Mouse (Mus musculus) layer of hippocampus, adult 2 months (tissue): ENCODE results near the gene Lin9. TPM values are rescaled to one million over a fixed set of nuclear protein-coding genes. Genes with fewer than 3 reads are reported as not detected.

ENCODE experiments used
- DNase-seq, 2 experiments: peaks; one replicate each; pipeline ENCODE4 v3.0.0; 2022; ENCODE audit warnings: low spot score in 2 of 2
- H3K27ac ChIP-seq: fragments of 200-600 bp; 2 replicates; pipeline ENCODE4 v1.8.1; 2022
- H3K4me3 ChIP-seq: fragments of 200-600 bp; 2 replicates; pipeline ENCODE4 v1.8.1; 2022; ENCODE audit warnings: mild to moderate bottlenecking
- CTCF ChIP-seq: fragments of 200-600 bp; conservative IDR thresholded peaks from 2 replicates; pipeline ENCODE4 v1.8.1; 2022; ENCODE audit warnings: antibody characterized with exemption, mild to moderate bottlenecking, moderate library complexity
- total RNA-seq, 2 experiments: library from RNA; stranded (reverse); gene quantifications; 2 replicates each; pipeline ENCODE4 v1.2.3; 2021

The Lin9 gene
- total RNA-seq, 2 experiments from 2014 or later: 4.7 to 4.8 TPM

DNA sequence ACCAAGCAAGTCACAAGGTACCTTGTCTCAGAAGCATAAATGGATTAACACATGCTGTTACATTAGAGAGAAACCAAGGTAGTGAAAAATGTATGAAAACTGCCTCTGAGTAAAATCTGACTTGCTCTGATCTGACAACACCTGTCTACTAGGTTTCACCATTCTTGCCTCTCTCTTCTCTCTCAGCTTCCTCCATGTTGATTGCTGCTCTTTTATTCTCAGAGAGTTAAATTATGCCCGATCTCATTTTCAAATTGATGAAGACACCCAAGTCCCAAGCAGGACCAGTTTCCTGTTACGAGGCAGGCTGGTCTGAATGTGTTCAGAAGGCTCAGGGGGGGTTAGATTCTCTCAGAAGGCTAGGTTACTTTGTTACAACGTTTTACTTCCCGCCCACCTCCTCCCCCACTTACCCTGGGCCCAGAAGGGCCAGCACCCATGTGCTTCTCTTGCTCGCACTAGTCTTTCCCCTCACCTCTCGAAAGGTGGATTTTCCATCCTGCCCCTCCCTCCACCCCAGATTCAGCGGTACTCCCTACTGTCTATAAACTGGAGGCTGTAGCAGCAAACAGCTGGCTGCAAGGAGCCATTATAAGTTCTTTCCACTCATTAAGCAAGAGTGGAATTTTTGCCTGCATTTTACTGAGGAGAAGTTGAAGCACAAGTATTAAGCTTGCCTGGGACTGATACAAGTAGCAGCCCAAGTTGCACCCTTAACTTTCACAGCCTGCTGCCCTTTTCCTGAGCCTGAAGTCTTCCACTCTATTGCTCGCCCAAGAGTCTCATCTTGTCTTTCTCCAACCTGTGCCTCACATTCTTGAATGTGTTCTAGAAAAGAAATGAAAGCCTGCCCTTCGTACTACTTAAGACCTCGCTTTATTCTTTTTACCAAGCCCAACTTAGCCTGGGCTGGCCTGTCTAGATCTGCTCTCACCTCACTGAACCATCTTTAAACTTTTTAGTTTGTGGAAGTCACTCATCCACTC, 1.2 kb upstream of the Lin9 start:
- TF ChIP-seq CTCF: no peak
- Histone ChIP-seq H3K27ac (no peak overlapping the region), H3K4me3 (peak overlapping the region; percentile 74; the same call in 1 of the 2 replicates)
- DNase-seq: no peak

DNA sequence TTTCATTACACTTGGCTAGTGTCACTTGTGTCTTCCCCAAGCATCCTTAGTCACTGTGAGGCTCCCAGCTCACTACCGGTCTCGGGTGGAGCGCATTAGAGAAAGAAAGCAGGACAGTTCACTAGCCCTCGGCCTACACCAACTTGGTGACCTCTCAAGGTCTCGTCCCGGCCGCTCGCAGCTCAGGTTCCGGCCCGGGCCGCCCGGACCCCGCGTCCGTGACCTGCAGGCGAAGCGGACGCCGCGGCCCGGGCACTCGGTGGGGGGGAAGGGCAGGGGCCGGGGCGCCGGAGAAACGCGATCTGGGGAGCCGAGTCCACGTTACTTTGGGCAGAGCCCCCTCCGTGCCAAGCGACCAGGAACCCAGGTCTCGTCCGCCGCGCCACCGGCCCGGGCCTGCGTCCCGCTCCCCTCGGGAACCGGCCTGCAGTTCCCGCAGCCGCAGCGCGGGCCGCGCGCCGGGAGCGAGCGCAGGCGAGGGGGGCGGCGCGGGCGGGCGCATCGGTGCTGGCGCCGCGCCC, 285 bp upstream of the Lin9 start:
- TF ChIP-seq CTCF: peak; percentile 41
- Histone ChIP-seq H3K27ac (peak overlapping the region; percentile 76), H3K4me3 (peak overlapping the region; percentile 74)
- DNase-seq: no peak

DNA sequence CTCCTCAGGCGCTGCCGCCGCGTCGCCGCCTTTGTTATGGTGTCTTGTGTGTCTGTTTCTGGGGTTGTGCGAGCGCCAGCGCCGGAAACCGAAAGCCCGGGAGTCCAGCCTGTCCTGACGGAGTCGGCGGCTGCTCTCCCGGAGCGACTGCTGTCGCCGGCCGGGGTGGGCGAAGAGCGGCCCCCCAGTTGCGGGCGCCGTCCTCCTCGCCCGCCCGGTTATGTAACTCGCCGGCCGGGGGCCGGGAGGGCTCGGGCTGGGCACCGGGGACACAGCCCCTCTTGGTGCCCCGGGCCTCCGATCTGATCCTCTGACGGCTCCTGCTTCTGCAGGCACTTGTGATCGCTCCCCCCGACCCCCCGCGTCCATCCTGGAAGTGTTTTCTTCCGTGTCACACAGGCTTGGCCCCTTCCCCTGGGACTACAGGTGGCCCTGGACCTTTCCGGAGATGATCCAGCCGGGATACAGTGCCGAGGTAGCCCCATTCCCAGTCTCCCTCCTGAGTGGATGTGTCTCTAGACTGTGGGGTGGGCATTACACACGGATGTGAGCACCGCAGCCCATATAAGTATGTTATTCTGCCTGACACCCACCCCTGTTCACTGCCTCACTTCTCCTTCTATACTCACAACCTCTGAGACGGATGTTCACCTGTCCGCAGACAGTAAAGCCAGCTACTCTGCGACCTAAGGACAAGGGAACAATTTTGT, 723 bp downstream of the Lin9 start:
- DNase-seq: no peak
- no peak for TF ChIP-seq CTCF
- Histone ChIP-seq H3K27ac (peak overlapping the region; percentile 84), H3K4me3 (peak overlapping the region; percentile 74)

DNA sequence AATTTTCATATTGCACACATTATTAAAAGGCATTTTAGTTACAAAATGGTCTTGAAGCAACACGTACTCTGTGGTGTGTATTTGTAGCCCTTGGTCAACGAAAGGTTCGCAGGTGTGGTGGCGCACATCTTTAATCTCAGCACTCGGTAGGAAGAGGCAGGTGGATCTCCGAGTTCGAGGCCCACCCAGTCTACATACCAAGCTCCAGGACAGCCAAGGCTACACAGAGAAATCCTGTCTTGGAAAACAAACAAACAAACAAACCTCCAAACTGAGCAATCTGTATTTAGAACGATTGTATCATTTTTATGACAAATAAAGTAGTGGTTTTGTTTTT, 1.2 kb downstream of the Lin9 start:
- TF ChIP-seq CTCF: no peak
- Histone ChIP-seq H3K4me3 (peak overlapping the region; percentile 74), H3K27ac (no peak overlapping the region)
- DNase-seq: no peak

DNA sequence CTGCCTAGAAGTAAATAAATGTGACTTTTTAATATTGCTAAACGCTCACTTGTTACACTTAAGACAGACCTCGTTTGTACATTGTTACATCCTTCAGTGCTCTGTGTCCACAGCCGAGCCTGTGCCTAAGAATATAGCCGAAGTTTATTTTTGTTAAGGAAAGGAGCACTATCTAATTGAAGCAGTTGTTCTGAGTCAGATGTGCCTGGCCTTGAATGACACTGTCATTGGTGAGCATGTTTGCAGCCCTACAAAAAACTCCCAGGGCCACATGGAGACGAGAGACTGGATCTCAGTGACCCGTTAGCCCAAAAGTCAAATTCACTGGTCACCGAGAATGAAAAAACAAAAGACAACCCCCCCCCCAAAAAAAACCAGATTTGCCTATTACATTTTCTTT, 50.3 kb downstream of the Lin9 start:
- H3K27ac ChIP-seq: no peak overlapping the region
- DNase-seq: no peak
- TF ChIP-seq CTCF: no peak

DNA sequence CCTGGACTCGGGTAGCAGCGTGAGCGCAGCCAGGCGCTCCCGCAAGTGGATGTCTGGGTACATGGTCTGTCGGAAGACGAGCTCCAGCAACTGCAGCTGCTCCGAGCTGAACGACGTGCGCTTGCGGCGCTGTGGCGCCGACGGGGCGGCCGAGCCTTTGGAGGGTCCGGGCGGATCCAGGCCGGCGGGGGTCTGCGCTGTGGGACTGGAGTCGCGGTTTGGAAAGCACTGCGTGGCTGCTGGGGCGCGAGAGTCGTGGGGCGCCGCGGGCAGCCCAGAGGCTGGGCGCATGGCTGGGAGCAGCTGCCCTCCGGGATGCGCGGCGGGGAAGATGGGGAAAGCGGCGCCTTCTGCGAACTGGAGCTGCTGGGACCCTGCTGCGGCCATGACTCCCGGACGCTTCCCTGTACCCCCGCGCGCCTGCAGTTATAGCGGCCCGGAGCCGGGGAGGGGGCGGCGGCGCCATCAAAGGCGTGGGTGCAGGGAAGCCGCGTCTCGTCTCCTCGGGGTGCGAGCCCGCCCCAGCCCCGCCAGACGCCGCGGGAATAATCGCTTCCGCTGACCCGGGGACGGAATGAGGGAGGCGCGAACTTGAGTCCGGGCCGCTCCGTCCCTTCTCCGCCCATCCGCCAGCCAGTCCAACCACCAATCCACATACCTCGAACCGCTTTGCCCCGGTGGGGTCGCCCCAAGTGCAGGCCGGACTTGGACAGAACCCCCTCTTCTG, 55.8 kb downstream of the Lin9 start, which contains the start of gene Mixl1:
Gene Mixl1, minus strand, starts transcription at position 409 of the 727 bp plus-strand sequence.
- no peak within 1 kb of the TSS for H3K27ac ChIP-seq
- DNase-seq: no peak
- no peak for TF ChIP-seq CTCF
- H3K4me3 ChIP-seq: peak within 1 kb of the TSS; percentile 28

More for the DNA sequence above, 50.3 kb downstream of the Lin9 start:
- no peak overlapping the region for H3K4me3 ChIP-seq

DNA sequence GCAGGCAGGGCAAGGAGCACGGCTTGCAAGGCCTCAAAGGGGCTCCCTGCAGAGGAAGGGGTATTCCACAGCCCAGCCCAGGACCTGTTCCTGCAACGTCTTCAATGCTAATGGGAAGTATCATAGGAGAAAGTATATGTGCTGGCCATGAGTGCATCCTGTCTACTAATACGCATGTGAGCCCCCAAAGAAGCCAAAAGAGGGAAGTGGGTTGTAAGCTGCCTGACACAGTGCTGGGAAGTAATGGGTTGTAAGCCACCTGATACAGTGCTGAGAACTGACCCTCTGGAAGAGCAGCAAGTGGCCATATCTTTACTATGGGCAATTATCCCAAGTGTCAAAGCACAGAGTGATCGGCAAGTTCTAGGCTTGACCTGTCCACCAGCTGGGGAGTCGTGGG, 57.1 kb downstream of the Lin9 start:
- DNase-seq: no peak
- Histone ChIP-seq H3K4me3 (no peak overlapping the region), H3K27ac (no peak overlapping the region)
- no peak for TF ChIP-seq CTCF

DNA sequence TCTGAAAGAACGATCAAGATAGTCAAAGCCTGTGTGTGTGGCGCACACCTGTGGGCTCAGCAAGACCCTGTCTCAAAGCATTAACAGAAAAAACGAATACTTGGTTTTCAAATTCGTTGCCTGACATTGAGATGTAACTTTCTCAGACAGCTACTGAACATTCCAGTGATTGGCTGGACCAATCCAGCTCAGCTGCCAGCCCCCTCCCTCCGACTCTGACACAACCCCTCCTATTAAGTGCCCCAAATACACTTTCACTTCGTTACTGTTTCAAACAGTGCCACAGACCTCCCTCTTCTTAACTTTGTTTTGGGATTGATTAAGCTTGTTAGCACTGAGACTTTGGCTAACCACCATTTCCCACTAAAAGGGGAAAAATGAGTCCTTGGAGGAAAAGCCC, 62.5 kb downstream of the Lin9 start:
- TF ChIP-seq CTCF: no peak
- DNase-seq: no peak
- no peak overlapping the region for H3K27ac ChIP-seq
- no peak overlapping the region for H3K4me3 ChIP-seq

DNA sequence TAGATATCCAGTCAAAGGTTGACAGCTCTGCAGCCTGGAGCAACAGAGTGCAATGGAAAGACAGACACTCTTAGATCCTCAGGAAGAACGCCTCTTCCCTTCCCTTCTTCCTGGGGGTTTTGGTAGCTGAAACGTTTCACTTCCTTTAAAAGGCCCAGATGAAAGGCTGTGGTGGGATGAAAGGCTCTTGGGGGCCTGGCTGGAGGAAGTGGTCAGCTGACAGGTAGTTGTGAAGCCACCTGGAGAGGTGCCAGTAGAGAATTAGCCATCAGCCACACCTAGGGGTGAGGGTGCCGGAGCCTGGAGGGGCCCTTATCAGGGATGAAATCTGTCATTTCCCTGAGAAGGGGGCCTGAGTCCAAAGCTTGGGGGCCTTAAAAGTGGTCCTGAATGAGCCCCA, 66.4 kb downstream of the Lin9 start:
- no peak for TF ChIP-seq CTCF
- Histone ChIP-seq H3K27ac (no peak overlapping the region), H3K4me3 (no peak overlapping the region)
- no peak for DNase-seq

DNA sequence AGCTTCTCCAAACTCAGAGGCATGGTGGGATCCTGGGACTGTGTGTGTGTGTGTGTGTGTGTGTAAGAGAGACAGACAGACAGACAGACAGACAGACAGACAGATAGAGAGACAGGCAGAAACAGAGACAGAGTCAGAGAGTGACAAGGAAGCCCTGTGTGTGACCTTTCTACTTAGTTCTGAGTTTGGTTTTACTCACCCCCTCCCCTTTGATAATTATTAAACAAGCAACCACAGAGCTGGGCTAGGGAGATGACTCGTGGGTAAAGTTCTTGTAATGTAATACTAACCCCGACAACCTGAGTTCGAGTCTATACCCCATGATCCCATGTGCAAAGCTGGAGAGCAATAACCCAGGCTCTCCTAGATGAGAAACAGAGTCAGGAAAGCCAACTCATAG, 66.9 kb downstream of the Lin9 start:
- no peak for DNase-seq
- no peak for TF ChIP-seq CTCF
- Histone ChIP-seq H3K4me3 (no peak overlapping the region), H3K27ac (no peak overlapping the region)

DNA sequence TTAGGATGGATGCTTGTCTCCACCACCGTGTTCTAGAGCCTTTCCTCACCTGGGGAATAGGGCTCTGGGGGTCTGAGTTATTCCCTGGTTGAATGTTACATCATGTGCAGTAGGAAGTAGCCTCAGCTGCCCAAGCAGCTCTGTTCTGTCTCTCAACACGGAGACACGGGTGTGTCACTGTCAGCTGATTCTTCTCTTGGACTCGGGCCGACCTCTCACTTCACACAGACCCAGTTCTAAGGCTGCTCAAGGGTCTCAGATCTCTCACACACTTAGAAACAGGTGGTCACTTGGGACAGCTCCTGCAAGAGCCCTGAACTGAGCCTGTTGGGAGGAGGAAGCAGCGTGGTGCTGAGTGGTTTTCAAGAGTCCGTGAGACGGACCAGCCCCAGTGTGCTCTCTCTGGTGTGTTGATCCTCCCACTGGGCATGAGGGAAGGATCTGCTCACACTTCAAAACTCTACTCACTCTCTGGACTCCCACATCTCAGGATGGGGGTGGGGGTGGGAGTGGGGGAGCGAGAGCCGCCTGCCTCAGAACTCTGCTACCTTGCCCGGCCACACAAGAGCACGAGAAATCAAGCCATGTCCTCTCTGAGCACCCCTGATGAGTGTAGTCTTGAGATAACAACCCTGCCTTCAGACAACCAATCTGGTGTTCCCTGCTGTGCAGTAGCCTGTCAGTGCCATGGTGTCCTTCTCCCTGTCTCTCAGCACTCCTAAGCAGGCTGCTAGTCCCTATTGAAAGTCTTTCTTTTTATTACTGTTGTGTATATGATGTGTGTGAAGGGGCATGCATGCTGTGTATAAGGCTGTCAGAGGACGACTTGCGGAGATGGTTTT, 68.2 kb downstream of the Lin9 start:
- no peak for DNase-seq
- Histone ChIP-seq H3K27ac (no peak overlapping the region), H3K4me3 (no peak overlapping the region)
- TF ChIP-seq CTCF: no peak

DNA sequence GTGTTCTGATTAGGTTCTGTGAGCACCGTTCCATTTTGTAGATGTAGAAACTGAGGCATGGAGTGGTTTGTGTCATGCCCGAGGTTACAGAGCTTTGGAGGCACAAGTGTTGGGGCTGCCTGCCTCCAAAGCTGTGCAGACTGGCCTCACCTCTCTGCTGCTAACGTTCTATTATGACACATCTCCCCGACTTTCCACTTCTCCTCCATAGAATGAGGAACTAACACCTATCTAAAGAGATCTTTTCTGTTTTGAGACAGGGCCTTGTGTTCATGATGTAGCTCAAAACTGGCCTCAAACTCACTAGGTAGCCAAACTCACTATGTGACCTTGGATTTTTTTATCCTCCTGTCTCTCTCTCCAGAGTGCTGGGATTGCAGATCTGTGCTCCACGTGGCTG, 77.8 kb downstream of the Lin9 start:
- no peak for DNase-seq
- TF ChIP-seq CTCF: no peak

More for the DNA sequence above, 77.8 kb downstream of the Lin9 start:
- Histone ChIP-seq H3K4me3 (no peak overlapping the region), H3K27ac (no peak overlapping the region)
